Mouse (Mus musculus): Measurements from ENCODE around the gene Slc38a4.

The Slc38a4 gene

GRCm38 (mm10) chr15:97011599-97012372 lies 44.0 kb downstream of the Slc38a4 start:
- peak; percentile 32 for DNase-seq

DNA sequence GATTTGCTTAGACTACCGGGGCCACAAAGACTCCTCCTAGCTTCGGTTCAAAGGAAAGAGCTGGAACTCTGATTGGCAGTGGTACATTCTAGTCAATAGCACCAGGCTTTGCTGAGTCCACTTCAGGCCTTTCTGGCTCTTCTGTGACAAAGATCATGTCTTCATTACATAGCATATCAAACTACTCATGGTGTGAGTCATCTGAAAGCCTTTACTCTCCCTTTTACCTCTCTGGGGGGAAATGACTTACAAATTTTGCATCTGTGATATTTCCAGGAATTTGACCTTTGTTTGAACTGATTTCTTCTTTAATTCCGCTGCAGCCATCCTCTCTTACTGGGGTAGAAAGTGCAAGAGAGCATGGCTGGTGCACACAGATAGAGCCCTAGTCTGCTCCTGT lies 46.5 kb downstream of the Slc38a4 start:
- DNase-seq: no peak

GRCm38 (mm10) chr15:97005631-97006234 lies 50.0 kb downstream of the Slc38a4 start:
- no peak for DNase-seq

DNA sequence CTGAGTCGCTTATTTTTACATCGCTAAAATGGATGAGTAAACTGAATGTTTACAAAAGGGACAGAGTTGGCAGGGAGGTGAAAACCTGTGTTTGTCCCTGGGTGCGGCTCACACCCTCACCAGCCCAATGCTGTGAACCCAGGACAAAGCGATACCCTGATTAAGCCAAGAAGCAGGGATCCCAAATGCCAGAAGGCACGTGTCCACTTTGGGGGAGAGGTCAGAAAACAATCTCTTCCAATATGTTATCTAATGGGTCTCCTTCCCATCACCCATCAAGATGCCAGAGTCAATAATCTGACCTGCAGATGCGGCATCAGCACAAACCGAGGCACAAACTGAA lies 51.3 kb downstream of the Slc38a4 start:
- DNase-seq: no peak

DNA sequence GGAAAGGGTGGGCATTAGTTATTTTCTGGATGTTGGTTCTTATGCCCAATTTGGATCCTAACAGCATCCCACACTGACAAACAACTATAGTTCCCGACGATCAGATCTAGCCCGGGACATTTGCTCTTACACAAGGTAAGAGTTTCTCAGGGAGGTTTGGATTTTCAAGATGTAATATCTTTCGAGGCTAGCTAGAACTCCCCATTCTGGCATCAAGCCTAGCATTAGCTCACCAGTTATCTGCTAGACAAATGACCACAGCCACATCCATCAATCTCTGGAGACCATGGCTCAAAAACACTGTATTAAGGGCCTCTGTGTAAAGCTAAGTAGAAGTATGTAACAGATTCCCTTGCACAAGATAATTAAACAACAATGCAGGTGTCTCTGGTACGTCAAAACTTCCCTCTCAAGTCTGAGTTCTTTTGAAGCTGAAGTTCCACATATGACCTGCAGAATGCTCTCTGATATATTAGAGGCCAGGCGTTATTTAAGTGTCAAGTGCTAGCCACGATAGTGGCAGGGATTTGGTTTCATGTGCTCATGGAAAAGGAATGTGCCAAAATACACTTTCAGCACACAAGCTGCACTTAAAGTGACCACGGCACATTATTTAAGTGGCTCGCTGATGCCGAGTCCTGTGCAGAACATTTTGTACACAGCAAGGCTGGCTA lies 51.8 kb downstream of the Slc38a4 start:
- DNase-seq: peak; percentile 37

DNA sequence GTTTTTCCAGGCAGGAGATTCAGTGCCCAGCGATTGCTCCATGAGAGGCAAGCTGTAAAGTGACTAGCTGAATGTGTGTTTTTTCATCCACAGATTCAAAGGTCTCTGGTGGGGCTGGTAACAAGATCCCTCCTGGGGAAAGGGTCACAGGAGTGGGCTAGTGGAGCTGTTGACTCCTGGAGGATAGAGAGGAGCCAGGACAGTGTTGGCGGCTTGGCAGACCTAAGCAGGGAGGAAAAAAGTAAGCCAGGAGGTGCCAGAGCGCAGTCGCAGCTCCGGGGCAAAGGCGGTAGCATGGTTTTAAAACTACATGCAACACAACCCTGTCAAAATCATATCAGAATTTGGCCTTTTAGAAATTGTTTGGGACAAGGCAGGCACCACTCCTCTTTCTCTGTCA lies 52.6 kb downstream of the Slc38a4 start:
- peak; percentile 24 for DNase-seq

DNA sequence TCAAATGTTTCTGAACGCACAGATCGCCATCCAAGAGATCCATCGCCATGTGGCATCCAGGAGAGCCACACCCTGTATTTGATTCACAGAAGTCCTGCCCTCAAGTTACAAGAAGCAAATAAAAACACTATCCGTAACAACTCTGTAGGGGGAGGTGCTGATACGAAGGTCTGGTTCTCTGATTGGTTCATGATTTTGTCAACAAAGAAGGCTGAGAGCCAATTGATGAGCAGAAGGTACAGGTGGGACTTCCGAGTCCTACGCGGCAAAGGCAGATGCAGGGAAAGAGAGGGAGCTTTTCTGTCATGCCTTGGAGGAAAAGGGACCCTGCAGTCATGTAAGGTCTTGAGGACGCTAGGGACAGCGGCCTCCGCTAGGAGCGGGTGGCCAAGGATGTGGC lies 53.0 kb downstream of the Slc38a4 start:
- peak; percentile 10 for DNase-seq

DNA sequence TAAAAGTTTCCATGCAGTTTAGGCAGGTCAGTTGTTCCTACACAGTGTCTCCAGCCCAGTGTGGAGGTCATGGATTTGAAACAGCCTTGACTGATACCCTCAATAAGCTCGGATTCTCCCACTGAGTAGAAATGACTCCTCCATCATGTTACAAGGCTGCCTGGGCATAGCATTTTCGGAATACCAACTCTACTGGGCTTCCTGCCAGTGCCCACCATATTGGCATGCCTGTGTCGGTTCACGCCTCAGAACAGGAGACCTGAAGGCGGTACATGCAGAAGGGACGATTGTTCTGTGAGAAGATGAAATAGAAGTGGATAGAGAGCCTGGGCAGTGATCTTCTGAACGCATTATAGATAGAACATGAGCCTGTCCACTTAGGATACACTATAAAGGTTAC lies 53.9 kb downstream of the Slc38a4 start:
- peak; percentile 14 for DNase-seq

DNA sequence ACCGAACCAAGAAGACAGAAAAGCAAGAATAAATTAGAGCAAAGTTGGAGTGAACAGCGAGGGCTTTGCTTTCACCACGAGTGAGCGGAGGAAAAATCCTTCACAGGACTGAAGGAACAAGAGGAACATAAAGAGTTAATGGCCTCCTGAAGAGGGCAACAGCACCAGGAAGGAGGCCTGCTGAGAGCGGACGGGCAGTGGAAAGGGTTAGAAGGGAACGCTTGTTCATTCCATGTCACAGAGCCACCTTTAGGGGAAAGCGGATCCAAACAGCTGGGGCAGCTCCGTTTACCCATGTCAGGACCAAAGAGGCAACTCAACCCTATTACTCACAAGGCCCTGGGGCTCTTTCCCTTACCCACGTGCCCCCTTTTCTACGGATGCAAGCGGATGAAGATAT lies 54.3 kb downstream of the Slc38a4 start:
- no peak for DNase-seq

- peak; percentile 38 for DNase-seq
Observed at GRCm38 (mm10) chr15:97000319-97001251, 55.2 kb downstream of the Slc38a4 start.

DNA sequence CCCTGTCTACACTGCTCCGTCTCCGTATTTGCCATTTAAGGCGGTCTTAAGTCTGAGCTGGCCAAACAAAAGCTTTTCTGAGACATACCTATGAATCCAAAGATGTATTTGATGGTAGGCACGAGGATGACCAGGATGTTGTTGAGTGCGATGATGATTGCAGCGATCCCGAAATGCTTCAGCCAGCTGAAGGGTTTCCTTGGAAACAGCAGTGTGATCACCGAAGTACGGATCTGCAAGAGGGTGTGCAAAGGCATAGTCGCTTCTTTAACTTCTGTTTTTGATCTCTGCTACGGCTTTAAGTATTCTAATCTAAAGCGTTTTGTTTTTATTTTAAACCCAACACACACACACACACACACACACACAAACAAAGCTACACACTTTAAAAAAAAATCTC lies 56.4 kb downstream of the Slc38a4 start:
- no peak for DNase-seq

DNA sequence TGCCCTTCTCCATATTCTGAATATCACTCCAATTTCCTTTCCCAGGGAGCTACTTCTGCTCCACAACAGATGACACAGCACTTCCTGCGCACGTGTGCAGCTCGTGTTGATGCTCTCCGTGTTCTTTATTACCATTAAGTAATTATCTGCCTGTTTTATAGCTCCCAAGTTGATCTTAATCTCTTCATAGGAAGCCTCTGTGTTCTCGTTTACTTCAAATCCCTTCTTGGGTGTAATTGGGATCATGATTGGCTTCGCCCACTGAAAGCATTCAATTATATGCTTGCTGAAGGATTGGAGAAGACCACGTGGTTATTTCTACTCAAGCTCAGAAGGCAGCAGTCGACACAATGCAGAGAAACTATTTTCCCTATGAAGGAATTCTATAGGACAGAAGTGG lies 70.1 kb downstream of the Slc38a4 start:
- no peak for DNase-seq

DNA sequence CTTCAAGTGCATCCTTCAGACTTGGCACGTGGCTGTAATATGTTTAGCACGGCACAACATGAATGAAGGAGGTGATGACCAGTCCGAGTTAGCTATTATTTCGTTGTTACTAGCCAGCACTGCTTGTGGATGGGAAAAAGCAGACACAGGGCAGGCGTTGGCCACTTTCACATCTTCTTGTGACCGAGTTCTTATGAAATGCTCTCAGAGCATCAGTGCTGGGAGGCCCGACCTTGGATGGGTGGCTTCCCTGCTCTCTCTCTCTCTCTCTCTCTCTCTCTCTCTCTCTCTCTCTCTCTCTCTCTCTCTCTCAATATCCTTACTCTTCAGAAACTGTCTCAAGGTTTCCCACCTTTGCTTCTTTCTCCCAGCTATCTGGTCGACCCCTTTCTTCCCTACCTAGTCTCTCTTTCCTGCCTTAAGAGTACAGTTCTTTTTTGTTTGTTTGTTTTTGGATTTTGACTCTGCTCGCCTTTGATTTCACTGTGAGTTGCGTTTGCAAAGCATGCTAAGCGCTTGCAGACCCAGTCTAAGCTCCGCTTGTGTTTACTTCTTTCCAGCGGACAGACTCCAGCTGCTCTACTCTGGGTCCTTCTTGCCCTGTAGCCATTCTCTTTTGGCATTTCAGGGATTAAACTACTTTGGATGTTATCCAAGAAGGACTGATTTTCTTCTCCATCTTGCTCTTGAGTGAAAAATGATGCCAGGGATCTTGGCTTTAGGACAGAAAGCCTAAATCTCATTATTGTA lies 72.0 kb downstream of the Slc38a4 start:
- peak; percentile 10 for DNase-seq

DNA sequence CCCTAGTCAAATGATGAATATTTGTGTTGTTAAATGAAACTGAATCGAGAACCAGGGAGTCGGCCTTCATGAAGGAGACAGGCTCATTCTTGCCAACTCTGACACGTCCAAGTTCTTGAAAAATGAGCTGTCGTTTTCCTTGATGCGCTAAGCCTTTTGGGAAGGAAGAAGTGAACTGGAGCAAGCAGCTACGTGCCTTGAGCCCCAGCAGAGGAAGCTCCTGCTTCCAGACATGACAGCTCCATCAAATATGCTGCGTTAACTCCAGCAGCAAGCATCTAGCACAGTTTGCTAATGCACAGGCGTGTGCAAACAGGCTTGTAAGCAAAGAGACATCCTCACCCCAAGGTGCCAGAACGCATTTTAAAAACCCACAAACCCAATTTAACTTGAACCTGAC lies 80.6 kb downstream of the Slc38a4 start:
- DNase-seq: no peak

GRCm38 (mm10) chr15:96974131-96974530 lies 81.6 kb downstream of the Slc38a4 start:
- DNase-seq: no peak

GRCm38 (mm10) chr15:96973370-96973769 lies 82.4 kb downstream of the Slc38a4 start:
- no peak for DNase-seq

DNA sequence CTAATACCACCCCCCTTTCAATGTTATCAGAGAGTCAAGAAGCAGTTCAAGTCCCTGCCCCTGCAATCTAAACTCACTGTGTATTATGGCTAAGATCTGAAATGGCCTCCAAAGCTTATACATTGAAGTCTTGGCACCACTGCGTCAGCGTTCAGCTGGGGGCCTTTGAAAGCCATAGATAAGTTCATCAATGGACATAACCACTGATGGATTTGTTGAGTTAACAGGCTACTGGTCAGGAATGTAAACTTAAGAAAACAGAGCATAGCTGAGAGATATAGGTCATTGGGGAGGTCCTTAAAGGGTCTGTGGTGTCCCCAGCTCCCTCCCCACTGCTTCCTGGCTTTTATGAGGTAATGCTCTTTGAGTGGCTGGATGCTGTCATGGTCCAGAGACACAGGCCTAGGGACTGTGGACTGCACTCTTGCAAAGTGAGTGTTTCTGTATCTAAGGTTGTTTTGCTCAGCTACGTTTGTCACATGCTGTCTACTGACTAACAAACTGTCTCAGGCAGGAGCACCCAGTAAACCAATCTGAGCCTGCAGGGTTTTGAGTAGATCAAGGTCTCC lies 83.0 kb downstream of the Slc38a4 start:
- DNase-seq: no peak

DNA sequence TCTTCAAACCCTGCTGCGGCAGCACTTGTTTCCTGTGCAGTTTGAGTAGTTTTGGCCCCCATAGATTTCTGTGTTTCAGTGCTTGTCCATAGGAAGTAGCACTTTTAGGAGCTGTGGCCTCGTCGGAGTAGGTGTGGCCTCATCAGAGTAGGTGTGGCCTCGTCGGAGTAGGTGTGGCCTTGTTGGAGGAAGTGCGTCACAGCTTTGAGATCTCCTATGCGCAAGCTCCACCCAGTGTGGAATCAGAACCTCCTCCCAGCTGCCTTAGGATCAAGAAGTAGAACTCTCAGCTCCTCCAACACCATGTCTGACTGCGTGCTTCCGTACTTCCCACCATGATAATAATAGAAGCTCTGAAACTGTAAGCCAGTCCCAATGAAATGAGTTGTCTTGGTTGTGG lies 83.8 kb downstream of the Slc38a4 start:
- DNase-seq: no peak

- no peak for DNase-seq
Observed at GRCm38 (mm10) chr15:96969792-96970191, 86.0 kb downstream of the Slc38a4 start.

DNA sequence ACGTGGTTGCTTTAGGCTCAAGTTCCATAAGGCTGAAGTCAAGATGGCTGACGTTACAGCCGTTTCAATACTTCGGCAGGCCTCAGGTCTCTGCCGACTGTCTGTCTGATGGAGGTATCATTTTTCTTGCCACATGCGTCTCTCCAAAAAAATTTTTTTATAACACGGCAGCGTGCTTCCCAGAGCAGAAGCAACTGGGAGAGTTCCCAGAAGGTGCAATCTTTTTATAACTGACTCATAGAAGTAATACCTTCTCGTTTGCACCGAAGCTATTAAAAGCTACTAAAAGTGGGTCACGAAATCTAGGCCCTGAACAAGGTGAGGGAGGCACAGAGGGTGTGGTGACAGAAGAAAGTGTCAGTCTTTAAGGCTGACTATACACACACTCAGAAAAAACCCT lies 87.0 kb downstream of the Slc38a4 start:
- no peak for DNase-seq

DNA sequence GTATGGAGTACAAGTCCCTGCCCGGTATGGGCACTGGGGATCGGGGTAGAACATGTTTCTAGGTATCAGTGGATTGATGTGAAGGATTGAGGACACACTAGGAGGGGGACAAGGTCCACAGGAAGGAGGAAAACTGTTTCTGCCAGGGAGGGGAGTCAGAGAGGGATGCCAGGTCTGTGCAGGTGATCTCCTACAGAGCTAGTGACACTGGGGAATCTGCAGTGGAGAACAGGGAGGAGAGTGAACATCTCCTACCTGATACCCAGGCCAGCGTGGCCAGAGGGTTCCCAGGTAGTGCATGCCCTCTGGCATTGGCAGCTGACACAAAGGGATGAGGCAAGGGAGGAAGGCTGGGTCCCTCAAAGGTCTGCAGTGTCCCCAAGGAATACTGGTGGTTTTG lies 89.4 kb downstream of the Slc38a4 start:
- DNase-seq: no peak

GRCm38 (mm10) chr15:96963735-96964134 lies 92.0 kb downstream of the Slc38a4 start:
- no peak for DNase-seq

Measured in kidney, postnatal 14 days (tissue).